ENCODE assay signal across 8 mouse cellular contexts in the genomic region with DNA sequence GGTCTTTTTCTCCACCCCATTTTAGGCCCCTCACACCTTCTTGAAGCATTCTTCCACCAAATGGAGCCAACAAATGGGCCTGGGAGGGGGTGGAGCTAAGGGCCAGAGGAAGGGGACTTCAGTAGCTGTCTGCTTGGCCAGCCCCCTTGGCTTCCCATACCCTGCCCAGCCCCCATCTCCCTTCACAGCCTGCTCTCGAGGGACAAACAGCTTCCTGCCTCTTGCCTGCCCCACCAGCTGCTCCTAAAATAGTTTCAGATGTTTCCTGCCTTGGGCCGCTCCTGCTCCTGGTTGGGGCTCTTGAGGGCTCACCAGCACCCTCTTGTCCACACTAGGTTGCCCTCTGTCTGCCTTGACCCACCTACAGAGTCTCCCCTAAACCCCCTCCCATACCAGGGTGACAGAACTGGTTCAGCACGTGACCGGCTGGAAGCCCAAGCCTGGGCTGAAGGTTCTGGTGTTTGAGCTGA. TPM values are rescaled to one million over a fixed set of nuclear protein-coding genes. Genes with fewer than 3 reads are reported as not detected.
DNase-seq lines count a peak whose midpoint lies in the region; ATAC-seq and TF ChIP-seq lines count a peak whose summit lies in the region.

No protein-coding gene starts in this region.

- intact Hi-C loops in heart, postnatal 36 days (cut with DNase I), result loop anchor here (10.0 kb wide), 1 partner anchor 321 kb away; a partner anchor contains a TSS

- no peak for TF ChIP-seq CTCF in lung, postnatal 0 days (IDR thresholded peaks at IDR 0.05)

- peaks cover 34% of the 10 kb centered on the region for H3K4me1 ChIP-seq in forebrain, embryonic 15.5 days
- H3K4me1 ChIP-seq in lung, postnatal 0 days (ENCODE audit: insufficient read depth, low read depth, low read length), result peaks cover 11% of the 10 kb centered on the region; the same call in 1 of the 2 replicates

- H3K4me2 ChIP-seq in forebrain, embryonic 15.5 days (replicated peaks), result 0 out of 2 replicates have a peak overlapping the region, but pooled peaks have one; percentile 15
- peak overlapping the region; percentile 70 for H3K4me2 ChIP-seq in lung, postnatal 0 days (replicated peaks; ENCODE audit: low read depth, low read length)

- peak overlapping the region; percentile 46 for H3K27ac ChIP-seq in forebrain, embryonic 15.5 days (replicated peaks)
- H3K27ac ChIP-seq in lung, postnatal 0 days (ENCODE audit: low read length), result peak overlapping the region; percentile 92

- no peak overlapping the region for H3K4me3 ChIP-seq in forebrain, embryonic 15.5 days
- H3K4me3 ChIP-seq in lung, postnatal 0 days (ENCODE audit: low read depth, low read length), result peak overlapping the region; percentile 59; the same call in 1 of the 2 replicates

- ATAC-seq in forebrain, embryonic 15.5 days (replicated peaks), result no peak
- peak; percentile 77 for ATAC-seq in lung, postnatal 0 days

- no peaks in the 10 kb centered on the region for H3K9me3 ChIP-seq in forebrain, embryonic 15.5 days
- no peaks in the 10 kb centered on the region for H3K9me3 ChIP-seq in lung, postnatal 0 days (ENCODE audit: low read length)

- H3K9ac ChIP-seq in forebrain, embryonic 15.5 days (replicated peaks), result no peak overlapping the region
- H3K9ac ChIP-seq in lung, postnatal 0 days (replicated peaks; ENCODE audit: low read depth), result peak overlapping the region; percentile 44; the same call in 1 of the 2 replicates

- no peak; the same call in 1 of the 2 replicates for TF ChIP-seq EP300 in lung, postnatal 0 days (IDR thresholded peaks at IDR 0.05)

- peak; percentile 83 to 87 for DNase-seq in urinary bladder, postnatal 4 days (ENCODE audit: low spot score in 2 of 2)
- DNase-seq in urinary bladder, adult 18-20 months (ENCODE audit: low spot score in 2 of 2), result no peak
- DNase-seq in heart, postnatal 36 days, result peak; percentile 78 to 81
- peak; percentile 90 to 94 for DNase-seq in kidney, postnatal 4 days
- peak; percentile 94 for DNase-seq in lung, postnatal 0 days (ENCODE audit: low spot score)
- DNase-seq in right cerebral cortex, postnatal 14 days, result peak; percentile 50
- DNase-seq in cerebellum, adult 8-10 months, result no peak

- 45% methylated on average over 4 of the region's 4 CpGs for WGBS in forebrain, embryonic 15.5 days
- 3% methylated on average over 4 of the region's 4 CpGs for WGBS in lung, postnatal 0 days

- H3K27me3 ChIP-seq in forebrain, embryonic 15.5 days, result no peaks in the 10 kb centered on the region; the same call in 1 of the 2 replicates
- H3K27me3 ChIP-seq in lung, postnatal 0 days (replicated peaks; ENCODE audit: insufficient read depth, low read length), result no peaks in the 10 kb centered on the region

- H3K36me3 ChIP-seq in forebrain, embryonic 15.5 days, result no peaks in the 10 kb centered on the region
- H3K36me3 ChIP-seq in lung, postnatal 0 days (ENCODE audit: insufficient read depth, low read length), result 0 out of 2 replicates have a peak, but pooled peaks cover 14% of the 10 kb centered on the region

RNA-seq across cellular contexts. Expression of a gene that starts 0.6 kb away (rescaled TPM):
- polyA plus RNA-seq in forebrain, embryonic 15.5 days (2015; fragmentation: Nextera tagmentation; extraction: Ambion mirVana), result 0.64 and 0.83 TPM in 2 replicates
- total RNA-seq in heart, postnatal 36 days (2021), result under 1 TPM; 0.25 to 0.30 TPM
- 1.8 and 3.6 TPM in 2 replicates for polyA plus RNA-seq in lung, postnatal 0 days (2015; fragmentation: Nextera tagmentation; extraction: Ambion mirVana)

RNA-seq across cellular contexts. Expression of a gene that starts 2.2 kb away (rescaled TPM):
- polyA plus RNA-seq in forebrain, embryonic 15.5 days (2015; fragmentation: Nextera tagmentation; extraction: Ambion mirVana), result 12.6 and 12.8 TPM in 2 replicates
- total RNA-seq in heart, postnatal 36 days (2021), result 10 to 100 TPM; 10.3 to 11.8 TPM
- 65.0 and 68.5 TPM in 2 replicates for polyA plus RNA-seq in lung, postnatal 0 days (2015; fragmentation: Nextera tagmentation; extraction: Ambion mirVana)

RNA-seq across cellular contexts. Expression of a gene that starts 8.2 kb away (rescaled TPM):
- polyA plus RNA-seq in forebrain, embryonic 15.5 days (2015; fragmentation: Nextera tagmentation; extraction: Ambion mirVana), result 2.5 and 2.9 TPM in 2 replicates
- total RNA-seq in heart, postnatal 36 days (2021), result 10 to 100 TPM; 11.6 to 20.2 TPM
- polyA plus RNA-seq in lung, postnatal 0 days (2015; fragmentation: Nextera tagmentation; extraction: Ambion mirVana), result 33.2 and 33.3 TPM in 2 replicates

RNA-seq across cellular contexts. Expression of a gene that starts 8.8 kb away (rescaled TPM):
- 0.36 and 1.7 TPM in 2 replicates for polyA plus RNA-seq in forebrain, embryonic 15.5 days (2015; fragmentation: Nextera tagmentation; extraction: Ambion mirVana)
- total RNA-seq in heart, postnatal 36 days (2021), result 1 to 10 TPM in 1 of 2 experiments, under 1 TPM in 1; 0.14 to 1.0 TPM
- polyA plus RNA-seq in lung, postnatal 0 days (2015; fragmentation: Nextera tagmentation; extraction: Ambion mirVana), result 7.8 and 8.9 TPM in 2 replicates

RNA-seq across cellular contexts. Expression of a gene that starts 12.7 kb away (rescaled TPM):
- polyA plus RNA-seq in forebrain, embryonic 15.5 days (2015; fragmentation: Nextera tagmentation; extraction: Ambion mirVana), result 0.69 TPM in 1 of 2 replicates, not detected in the other
- 1 to 10 TPM; 1.4 to 1.5 TPM for total RNA-seq in heart, postnatal 36 days (2021)
- polyA plus RNA-seq in lung, postnatal 0 days (2015; fragmentation: Nextera tagmentation; extraction: Ambion mirVana), result 0.17 and 0.44 TPM in 2 replicates

Comparison
In these comparisons a context has a peak if more than half of its experiments do, and no peak if none do; other contexts are left out.
1. DNase-seq: peak in urinary bladder, postnatal 4 days (2 of 2), heart, postnatal 36 days (2 of 2), kidney, postnatal 4 days (2 of 2), lung, postnatal 0 days (single experiment) and right cerebral cortex, postnatal 14 days (single experiment); none in urinary bladder, adult 18-20 months (0 of 2) and cerebellum, adult 8-10 months (single experiment).